Mouse (Mus musculus) kidney, adult 2 months (tissue): ENCODE measurements around the gene Galntl6.

ENCODE experiments used
- CTCF ChIP-seq: fragments of 200-500 bp; conservative IDR thresholded peaks from 2 replicates; pipeline ENCODE4 v1.5.1; 2011; ENCODE audit warnings: low read depth, mild to moderate bottlenecking, control low read depth, low read length, moderate library complexity, mixed read lengths; ENCODE audit not compliant: insufficient read depth, insufficient read length
- POLR2A ChIP-seq: fragments of 200-500 bp; IDR thresholded peaks from one replicate; pipeline ENCODE4 v1.6.1; 2011; ENCODE audit warnings: low read depth, low read length, control low read depth

- TF ChIP-seq POLR2A (no peak), CTCF (no peak)
Observed at GRCm38 (mm10) chr8:57792246-57792645, 1120.2 kb downstream of the Galntl6 start.
